Mouse (Mus musculus) embryo, embryonic 10.5 days (tissue): ENCODE data around the gene Hspe1.

ENCODE experiments used
- DNase-seq: peaks from one replicate; pipeline ENCODE4 v3.0.0-alpha.2; 2015; ENCODE audit warnings: low spot score

Hspe1 gene

DNA sequence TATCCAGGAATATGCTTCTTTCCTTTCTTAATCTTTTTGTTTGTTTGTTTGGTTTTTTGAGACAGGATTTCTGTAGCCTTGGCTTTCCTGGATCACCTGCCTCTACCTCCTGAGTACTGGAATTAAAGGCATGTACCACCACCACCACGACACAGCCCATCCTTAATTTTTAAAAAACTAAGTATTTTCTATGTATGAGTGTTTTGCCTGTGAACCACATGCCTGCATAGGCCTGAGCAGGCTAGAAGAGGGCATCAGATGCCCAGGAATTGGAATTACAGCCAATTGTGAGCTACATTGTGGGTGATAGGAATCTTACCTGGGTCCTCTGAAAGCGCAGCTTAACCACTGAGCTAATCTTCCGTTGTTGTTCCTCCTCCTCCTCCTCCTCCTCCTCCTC is 46.4 kb downstream of the Hspe1 start:
- no peak for DNase-seq

DNA sequence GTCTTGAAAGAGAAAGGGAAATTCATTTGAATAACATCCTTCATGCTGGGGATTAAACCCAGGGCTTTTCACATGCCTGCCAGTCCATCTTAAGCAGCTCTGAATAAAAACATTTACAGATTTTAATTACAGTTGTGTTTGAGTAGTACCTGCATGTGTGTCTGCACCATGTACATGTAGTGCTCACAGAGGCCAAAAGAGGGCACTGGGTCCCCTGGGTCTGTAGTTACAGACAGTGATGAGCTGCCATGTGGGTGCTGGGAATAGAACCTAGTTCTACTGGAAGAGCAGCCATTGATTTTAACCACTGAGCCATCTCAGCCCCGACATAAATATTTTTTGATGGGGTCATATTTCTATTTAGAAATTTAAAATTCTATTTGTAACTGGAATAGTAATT is 47.9 kb downstream of the Hspe1 start:
- DNase-seq, result no peak
